Mouse (Mus musculus) thymus, postnatal 14 days (tissue): ENCODE results near the gene Scd2.
"Not testable (repeated sequence)": the region's sequence is repeated elsewhere in the genome, so short reads cannot be mapped to it uniquely, and the experiment has no call there.

Experiments used
- DNase-seq: peaks from one replicate; pipeline ENCODE4 v3.0.0; 2021

Gene Scd2

GRCm38 (mm10) chr19:44274452-44274851 lies 19.0 kb upstream of the Scd2 start:
- DNase-seq: no peak

- DNase-seq: no peak
These were observed 18.1 kb upstream of the Scd2 start for GRCm38 (mm10) chr19:44275418-44275817.

- no peak for DNase-seq
These were observed 16.6 kb upstream of the Scd2 start for GRCm38 (mm10) chr19:44276861-44277260.

- DNase-seq: no peak
These were observed 15.5 kb upstream of the Scd2 start for GRCm38 (mm10) chr19:44277931-44278330.

GRCm38 (mm10) chr19:44280755-44281154 lies 12.7 kb upstream of the Scd2 start:
- peak; percentile 75 for DNase-seq

GRCm38 (mm10) chr19:44281825-44282447 lies 11.5 kb upstream of the Scd2 start:
- not testable (repeated sequence) for DNase-seq

GRCm38 (mm10) chr19:44282534-44283156 lies 10.8 kb upstream of the Scd2 start:
- peak; percentile 69 for DNase-seq

- DNase-seq: peak; percentile 27
These were observed 10.1 kb upstream of the Scd2 start for GRCm38 (mm10) chr19:44283157-44284024.

GRCm38 (mm10) chr19:44284025-44284695 lies 9.3 kb upstream of the Scd2 start:
- DNase-seq: peak; percentile 96

GRCm38 (mm10) chr19:44284723-44285122 lies 8.8 kb upstream of the Scd2 start:
- no peak for DNase-seq

GRCm38 (mm10) chr19:44285554-44285953 lies 7.9 kb upstream of the Scd2 start:
- DNase-seq: no peak

- DNase-seq: no peak
These were observed 7.4 kb upstream of the Scd2 start for GRCm38 (mm10) chr19:44286109-44286508.

GRCm38 (mm10) chr19:44287415-44288110 lies 5.9 kb upstream of the Scd2 start:
- DNase-seq: no peak

GRCm38 (mm10) chr19:44292083-44292482 lies 1.4 kb upstream of the Scd2 start:
- no peak for DNase-seq

GRCm38 (mm10) chr19:44292483-44292882 lies 991 bp upstream of the Scd2 start:
- peak; percentile 24 for DNase-seq

- DNase-seq: peak; percentile 85
These were observed 486 bp downstream of the Scd2 start for GRCm38 (mm10) chr19:44293769-44294551.

GRCm38 (mm10) chr19:44294588-44295041 lies 1.1 kb downstream of the Scd2 start:
- peak; percentile 96 for DNase-seq

- DNase-seq: peak; percentile 40
These were observed 1.8 kb downstream of the Scd2 start for GRCm38 (mm10) chr19:44295251-44295650.

GRCm38 (mm10) chr19:44295741-44296140 lies 2.3 kb downstream of the Scd2 start:
- peak; percentile 94 for DNase-seq

GRCm38 (mm10) chr19:44296186-44296585 lies 2.7 kb downstream of the Scd2 start:
- DNase-seq: peak; percentile 42

- DNase-seq: no peak
These were observed 3.7 kb downstream of the Scd2 start for GRCm38 (mm10) chr19:44297068-44297760.
